Comparison of ENCODE assay signal across 9 mouse cellular contexts in genomic region chr6:83392166-83392780, GRCm38 (mm10). TPM values are rescaled to one million over a fixed set of nuclear protein-coding genes. Genes with fewer than 3 reads are reported as not detected.
A peak's percentile ranks its signal among the peaks of the same experiment; 100 is the strongest.
DNase-seq lines count a peak whose midpoint lies in the region; ATAC-seq lines count a peak whose summit lies in the region.
"Had no signal": no experiment of that assay in that cellular context is flagged by ENCODE, and none has a peak within 500 bp of the region (broad histone marks: within the 10 kb centered on the region; RNA-seq: fewer than 3 reads in every experiment).

No protein-coding gene starts in this region.

- 0 out of 2 replicates have a peak, but pooled peaks have one; percentile 19 for ATAC-seq in hindbrain, embryonic 16.5 days
- no peak for ATAC-seq in hindbrain, embryonic 14.5 days (ENCODE audit: low FRiP score)
- no peak for ATAC-seq in stomach, embryonic 16.5 days (ENCODE audit: insufficient read depth, low FRiP score)

- no peak overlapping the region for H3K4me3 ChIP-seq in hindbrain, embryonic 16.5 days (ENCODE audit: low read length)
- H3K4me3 ChIP-seq in hindbrain, embryonic 14.5 days (replicated peaks; ENCODE audit: low read length) = no peak overlapping the region
- H3K4me3 ChIP-seq in stomach, embryonic 16.5 days (replicated peaks; ENCODE audit: low read length) = no peak overlapping the region

- DNase-seq in cerebellum, adult 18-20 months = peak; percentile 55 to 59
- no peak for DNase-seq in cerebellum, postnatal 4 days (ENCODE audit: low spot score in 2 of 2)
- no peak for DNase-seq in hindbrain, embryonic 14.5 days (ENCODE audit: low spot score)
- DNase-seq in thymus, postnatal 0 days (ENCODE audit: low spot score) = peak; percentile 29
- no peak for DNase-seq in thymus, postnatal 10 days (ENCODE audit: low spot score in 2 of 2)
- no peak for DNase-seq in ovary, postnatal 36 days (ENCODE audit: low spot score)
- DNase-seq: adrenal gland, postnatal 14 days had no signal

- H3K36me3 ChIP-seq in hindbrain, embryonic 16.5 days (ENCODE audit: control insufficient read depth, insufficient read depth, low read length) = peaks cover 6% of the 10 kb centered on the region
- H3K36me3 ChIP-seq in hindbrain, embryonic 14.5 days (replicated peaks; ENCODE audit: control insufficient read depth, insufficient read depth) = peaks cover 26% of the 10 kb centered on the region
- peaks cover 18% of the 10 kb centered on the region for H3K36me3 ChIP-seq in stomach, embryonic 16.5 days (ENCODE audit: control insufficient read depth, insufficient read depth, low read length)

- no peaks in the 10 kb centered on the region for H3K9me3 ChIP-seq in hindbrain, embryonic 16.5 days (ENCODE audit: control insufficient read depth, low read length)
- H3K9me3 ChIP-seq in hindbrain, embryonic 14.5 days (ENCODE audit: control insufficient read depth, low read length) = no peaks in the 10 kb centered on the region
- no peaks in the 10 kb centered on the region for H3K9me3 ChIP-seq in stomach, embryonic 16.5 days (replicated peaks; ENCODE audit: control insufficient read depth, low read length)

- no peaks in the 10 kb centered on the region for H3K4me1 ChIP-seq in hindbrain, embryonic 16.5 days (ENCODE audit: control insufficient read depth, insufficient read depth, low read depth, low read length)
- no peaks in the 10 kb centered on the region for H3K4me1 ChIP-seq in hindbrain, embryonic 14.5 days (replicated peaks; ENCODE audit: control insufficient read depth, insufficient read depth, low read length)
- H3K4me1 ChIP-seq in stomach, embryonic 16.5 days (ENCODE audit: control insufficient read depth, insufficient read depth, low read length) = peaks cover 11% of the 10 kb centered on the region

- no peak overlapping the region for H3K4me2 ChIP-seq in hindbrain, embryonic 16.5 days (ENCODE audit: low read length)
- H3K4me2 ChIP-seq in hindbrain, embryonic 14.5 days (replicated peaks) = no peak overlapping the region
- no peak overlapping the region for H3K4me2 ChIP-seq in stomach, embryonic 16.5 days (ENCODE audit: low read depth, low read length)

- 80% methylated on average over 8 of the region's 8 CpGs for WGBS in hindbrain, embryonic 16.5 days
- WGBS in hindbrain, embryonic 14.5 days = 86% methylated on average over 8 of the region's 8 CpGs
- 64% methylated on average over 8 of the region's 8 CpGs for WGBS in stomach, embryonic 16.5 days

- H3K27me3 ChIP-seq in hindbrain, embryonic 16.5 days (replicated peaks; ENCODE audit: control insufficient read depth, insufficient read depth, low read length) = no peaks in the 10 kb centered on the region
- H3K27me3 ChIP-seq in hindbrain, embryonic 14.5 days (ENCODE audit: control insufficient read depth, insufficient read depth, low read length) = no peaks in the 10 kb centered on the region
- H3K27me3 ChIP-seq in stomach, embryonic 16.5 days (ENCODE audit: control insufficient read depth, insufficient read depth, low read length) = no peaks in the 10 kb centered on the region

- H3K27ac ChIP-seq in hindbrain, embryonic 16.5 days (ENCODE audit: low read depth, low read length) = no peak overlapping the region
- no peak overlapping the region for H3K27ac ChIP-seq in hindbrain, embryonic 14.5 days
- H3K27ac ChIP-seq in stomach, embryonic 16.5 days (ENCODE audit: low read length) = peak overlapping the region; percentile 76

- H3K9ac ChIP-seq in hindbrain, embryonic 16.5 days (ENCODE audit: low read depth, low read length) = no peak overlapping the region
- no peak overlapping the region for H3K9ac ChIP-seq in hindbrain, embryonic 14.5 days
- H3K9ac ChIP-seq in stomach, embryonic 16.5 days (ENCODE audit: low read length) = no peak overlapping the region

RNA-seq across cellular contexts. Expression of gene Bola3, which starts 43.3 kb away (rescaled TPM):
- 55.8 and 64.3 TPM in 2 replicates for polyA plus RNA-seq in hindbrain, embryonic 16.5 days (2015; fragmentation: Nextera tagmentation; extraction: Ambion mirVana)
- polyA plus RNA-seq in hindbrain, embryonic 14.5 days (2014; fragmentation: Nextera tagmentation; extraction: Ambion mirVana) = 60.3 and 61.5 TPM in 2 replicates
- polyA plus RNA-seq in thymus, postnatal 0 days (2015; fragmentation: Nextera tagmentation; extraction: Ambion mirVana) = 216 and 226 TPM in 2 replicates
- polyA plus RNA-seq in stomach, embryonic 16.5 days (2015; fragmentation: Nextera tagmentation; extraction: Ambion mirVana) = 121 and 145 TPM in 2 replicates

Comparison
In these comparisons a context has a peak if more than half of its experiments do, and no peak if none do; other contexts are left out.
1. DNase-seq: peak in cerebellum, adult 18-20 months (2 of 2) and thymus, postnatal 0 days (single experiment); none in cerebellum, postnatal 4 days (0 of 2), hindbrain, embryonic 14.5 days (single experiment), thymus, postnatal 10 days (0 of 2) and ovary, postnatal 36 days (single experiment).